Mouse (Mus musculus) forebrain, embryonic 15.5 days (tissue): ENCODE results near the gene Gm8122. TPM values are rescaled to one million over a fixed set of nuclear protein-coding genes. Genes with fewer than 3 reads are reported as not detected.
"Not testable (repeated sequence)": the region's sequence is repeated elsewhere in the genome, so short reads cannot be mapped to it uniquely, and the experiment has no call there.

Experiments
- ATAC-seq: fragments of 200-750 bp; cut with Nextera tagmentation; replicated peaks from 2 replicates; pipeline ENCODE4 v1.8.0; 2017; ENCODE audit warnings: mild to moderate bottlenecking, moderate TSS enrichment, moderate library complexity
- H3K27ac ChIP-seq: fragments of 300-500 bp; sonication (generic); replicated peaks from 2 replicates; pipeline ENCODE4 v1.5.1; 2015; ENCODE audit warnings: mild to moderate bottlenecking, inconsistent platforms
- H3K27me3 ChIP-seq: fragments of 300-500 bp; sonication (generic); 2 replicates; pipeline ENCODE4 v1.6.1; 2015; ENCODE audit warnings: inconsistent platforms
- H3K36me3 ChIP-seq: fragments of 300-500 bp; sonication (generic); 2 replicates; pipeline ENCODE4 v1.6.1; 2015; ENCODE audit warnings: mild to moderate bottlenecking, inconsistent platforms
- H3K4me1 ChIP-seq: fragments of 300-500 bp; sonication (generic); 2 replicates; pipeline ENCODE4 v1.6.1; 2015; ENCODE audit warnings: inconsistent platforms
- H3K4me2 ChIP-seq: fragments of 300-500 bp; sonication (generic); replicated peaks from 2 replicates; pipeline ENCODE4 v1.6.1; 2015; ENCODE audit warnings: mild to moderate bottlenecking, inconsistent platforms
- H3K4me3 ChIP-seq: fragments of 300-500 bp; sonication (generic); 2 replicates; pipeline ENCODE4 v1.5.1; 2015; ENCODE audit warnings: mild to moderate bottlenecking, inconsistent platforms
- H3K9ac ChIP-seq: fragments of 300-500 bp; sonication (generic); replicated peaks from 2 replicates; pipeline ENCODE4 v1.6.1; 2015; ENCODE audit warnings: mild to moderate bottlenecking, inconsistent platforms
- H3K9me3 ChIP-seq: fragments of 300-500 bp; sonication (generic); 2 replicates; pipeline ENCODE4 v1.6.1; 2016; ENCODE audit warnings: inconsistent platforms
- WGBS: fragments of 180-500 bp; shearing (Covaris S2); methylation state at CpG from one replicate; pipeline ENCODE4 v1.1.7; 2015; ENCODE audit warnings: mixed read lengths; 5-methylcytosine and 5-hydroxymethylcytosine counted together
- polyA plus RNA-seq: library from polyadenylated mRNA; unstranded; fragments of >200 nt; fragmentation: Nextera tagmentation; extraction: Ambion mirVana; gene quantifications from 2 replicates; pipeline ENCODE4 v1.2.1, GENCODE M21; 2015

Gm8122 gene
- polyA plus RNA-seq = not detected in 2 replicates

GRCm38 (mm10) chr14:43235204-43235603, at the start of gene Gm8122:
TSS of gene Gm8122 (minus strand) at chr14:43235304.
- H3K9me3 ChIP-seq, ATAC-seq, H3K9ac ChIP-seq, H3K4me2 ChIP-seq, H3K4me3 ChIP-seq, H3K27ac ChIP-seq, H3K4me1 ChIP-seq, H3K36me3 ChIP-seq, H3K27me3 ChIP-seq: not testable (repeated sequence)
- 94% methylated on average over 4 of the region's 4 CpGs for WGBS

- ATAC-seq, H3K27me3 ChIP-seq, H3K36me3 ChIP-seq, H3K9me3 ChIP-seq, H3K4me2 ChIP-seq, H3K4me3 ChIP-seq, H3K27ac ChIP-seq, H3K9ac ChIP-seq, H3K4me1 ChIP-seq: not testable (repeated sequence)
- WGBS = 94% methylated on average over 3 of the region's 3 CpGs
Measured at GRCm38 (mm10) chr14:43278681-43279080, 43.6 kb upstream of the Gm8122 start.

- H3K27me3 ChIP-seq = not testable (repeated sequence)
Measured at GRCm38 (mm10) chr14:43278146-43278545, 43.0 kb upstream of the Gm8122 start.

GRCm38 (mm10) chr14:43277468-43277867, 42.4 kb upstream of the Gm8122 start:
- H3K4me2 ChIP-seq, H3K27ac ChIP-seq, H3K36me3 ChIP-seq, ATAC-seq, H3K27me3 ChIP-seq, H3K4me3 ChIP-seq, H3K9ac ChIP-seq, H3K9me3 ChIP-seq, H3K4me1 ChIP-seq: not testable (repeated sequence)
- 61% methylated on average over 2 of the region's 2 CpGs for WGBS

More at GRCm38 (mm10) chr14:43278146-43278545, 43.0 kb upstream of the Gm8122 start:
- H3K4me2 ChIP-seq, H3K9ac ChIP-seq, H3K4me3 ChIP-seq, ATAC-seq, H3K9me3 ChIP-seq, H3K27ac ChIP-seq, H3K4me1 ChIP-seq, H3K36me3 ChIP-seq: not testable (repeated sequence)
- WGBS = 82% methylated on average over 4 of the region's 4 CpGs

- not testable (repeated sequence) for ATAC-seq, H3K4me1 ChIP-seq, H3K27me3 ChIP-seq, H3K36me3 ChIP-seq, H3K4me2 ChIP-seq, H3K9ac ChIP-seq, H3K4me3 ChIP-seq, H3K9me3 ChIP-seq, H3K27ac ChIP-seq
- 87% methylated on average over 1 of the region's 1 CpGs for WGBS
Measured at GRCm38 (mm10) chr14:43275752-43276151, 40.6 kb upstream of the Gm8122 start.

GRCm38 (mm10) chr14:43274986-43275511, 39.9 kb upstream of the Gm8122 start, which contains the start of gene Gm9732:
TSS of gene Gm9732 (plus strand) at chr14:43275036.
- WGBS = 82% methylated on average over 8 of the region's 8 CpGs
- H3K27me3 ChIP-seq, H3K27ac ChIP-seq, H3K4me3 ChIP-seq, H3K9ac ChIP-seq, H3K4me1 ChIP-seq, H3K36me3 ChIP-seq, ATAC-seq, H3K4me2 ChIP-seq, H3K9me3 ChIP-seq: not testable (repeated sequence)

- not testable (repeated sequence) for H3K4me1 ChIP-seq, H3K9me3 ChIP-seq, H3K9ac ChIP-seq, H3K4me3 ChIP-seq, H3K27me3 ChIP-seq, H3K36me3 ChIP-seq, H3K27ac ChIP-seq, H3K4me2 ChIP-seq, ATAC-seq
- WGBS = 66% methylated on average over 1 of the region's 1 CpGs
Measured at GRCm38 (mm10) chr14:43273161-43273560, 38.1 kb upstream of the Gm8122 start.

GRCm38 (mm10) chr14:43269211-43269610, 34.1 kb upstream of the Gm8122 start:
- H3K4me2 ChIP-seq, H3K9me3 ChIP-seq, H3K4me1 ChIP-seq, H3K27ac ChIP-seq, H3K36me3 ChIP-seq, H3K9ac ChIP-seq, H3K27me3 ChIP-seq, H3K4me3 ChIP-seq, ATAC-seq: not testable (repeated sequence)
- 94% methylated on average over 3 of the region's 3 CpGs for WGBS

- H3K4me2 ChIP-seq, H3K9me3 ChIP-seq, H3K4me3 ChIP-seq, H3K4me1 ChIP-seq, H3K27me3 ChIP-seq, ATAC-seq, H3K36me3 ChIP-seq, H3K9ac ChIP-seq, H3K27ac ChIP-seq: not testable (repeated sequence)
- 31% methylated on average over 2 of the region's 2 CpGs for WGBS
Measured at GRCm38 (mm10) chr14:43268521-43269084, 33.5 kb upstream of the Gm8122 start.

- not testable (repeated sequence) for H3K9me3 ChIP-seq, ATAC-seq, H3K27ac ChIP-seq, H3K36me3 ChIP-seq, H3K4me3 ChIP-seq, H3K27me3 ChIP-seq, H3K4me1 ChIP-seq, H3K9ac ChIP-seq, H3K4me2 ChIP-seq
- WGBS = 94% methylated on average over 3 of the region's 3 CpGs
Measured at GRCm38 (mm10) chr14:43263421-43263820, 28.3 kb upstream of the Gm8122 start.

GRCm38 (mm10) chr14:43258349-43258748, 23.2 kb upstream of the Gm8122 start, which contains the start of gene Gm8126:
TSS of gene Gm8126 (plus strand) at chr14:43258649.
- WGBS = 92% methylated on average over 3 of the region's 4 CpGs

GRCm38 (mm10) chr14:43256511-43256910, 21.4 kb upstream of the Gm8122 start:
- 84% methylated on average over 1 of the region's 1 CpGs for WGBS
- ATAC-seq, H3K4me1 ChIP-seq: not testable (repeated sequence)

More at GRCm38 (mm10) chr14:43258349-43258748, 23.2 kb upstream of the Gm8122 start, which contains the start of gene Gm8126:
- not testable (repeated sequence) for H3K9me3 ChIP-seq, H3K36me3 ChIP-seq, H3K4me2 ChIP-seq, H3K9ac ChIP-seq, ATAC-seq, H3K4me3 ChIP-seq, H3K27me3 ChIP-seq, H3K4me1 ChIP-seq, H3K27ac ChIP-seq

More at GRCm38 (mm10) chr14:43256511-43256910, 21.4 kb upstream of the Gm8122 start:
- not testable (repeated sequence) for H3K27ac ChIP-seq, H3K4me3 ChIP-seq, H3K36me3 ChIP-seq, H3K9ac ChIP-seq, H3K4me2 ChIP-seq, H3K27me3 ChIP-seq, H3K9me3 ChIP-seq
